Mouse (Mus musculus) thymus, postnatal 14 days (tissue): ENCODE measurements at regions not wholly inside any gene's neighbourhood (a gene's known extent, or its start where the extent isn't known, plus 50 kb on each side); places are given as distances from the start of the nearest gene placed in this dataset.

Source experiments
- DNase-seq: peaks from one replicate; pipeline ENCODE4 v3.0.0; 2021

DNA sequence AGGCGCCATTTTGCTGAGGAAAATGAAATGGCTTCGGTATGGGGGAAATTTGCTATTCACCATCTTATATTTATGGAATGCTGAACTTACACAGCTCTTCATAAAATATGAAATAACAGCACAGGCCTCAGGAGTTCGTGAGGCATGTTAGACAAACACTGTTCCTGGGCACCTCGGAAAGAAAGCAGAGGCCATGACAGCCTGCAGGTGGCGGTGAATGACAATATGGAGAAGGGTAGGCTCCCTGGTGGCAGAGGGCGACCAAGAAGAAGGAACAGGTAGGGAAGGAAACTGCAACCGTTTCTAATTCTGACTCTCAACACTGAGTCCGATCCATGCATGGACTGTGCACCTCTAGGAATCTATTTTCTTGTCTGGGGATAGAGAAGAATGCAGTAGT lies 553.6 kb upstream of the Tmpo start:
- no peak for DNase-seq

DNA sequence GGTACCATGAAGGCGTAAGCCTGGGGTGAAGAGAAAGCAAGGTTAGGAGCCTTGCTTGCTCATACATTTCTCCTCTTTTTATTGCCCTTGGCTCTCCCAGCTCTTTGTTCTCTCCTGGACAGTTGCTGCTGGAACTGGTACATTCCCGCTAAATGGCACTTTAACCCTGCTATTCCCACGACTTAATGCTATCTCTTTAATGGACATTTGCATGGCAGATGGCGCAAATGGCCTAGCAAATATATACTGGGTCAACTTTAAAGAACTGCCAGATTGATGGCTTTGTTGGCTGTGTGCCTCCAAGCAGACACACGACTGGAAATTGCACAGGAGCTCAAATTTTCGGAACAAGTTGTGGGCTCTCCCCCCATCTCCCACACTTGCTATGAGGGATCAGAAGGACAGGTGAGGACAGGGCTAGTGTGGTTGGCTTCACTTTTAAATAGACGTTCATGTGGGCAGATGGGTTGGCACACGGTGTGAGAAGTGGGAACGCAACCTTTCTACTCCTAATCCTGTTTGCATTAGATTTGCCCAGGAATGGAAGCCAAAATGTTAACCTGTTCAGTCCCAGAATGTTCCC lies 551.0 kb upstream of the Tmpo start:
- no peak for DNase-seq

DNA sequence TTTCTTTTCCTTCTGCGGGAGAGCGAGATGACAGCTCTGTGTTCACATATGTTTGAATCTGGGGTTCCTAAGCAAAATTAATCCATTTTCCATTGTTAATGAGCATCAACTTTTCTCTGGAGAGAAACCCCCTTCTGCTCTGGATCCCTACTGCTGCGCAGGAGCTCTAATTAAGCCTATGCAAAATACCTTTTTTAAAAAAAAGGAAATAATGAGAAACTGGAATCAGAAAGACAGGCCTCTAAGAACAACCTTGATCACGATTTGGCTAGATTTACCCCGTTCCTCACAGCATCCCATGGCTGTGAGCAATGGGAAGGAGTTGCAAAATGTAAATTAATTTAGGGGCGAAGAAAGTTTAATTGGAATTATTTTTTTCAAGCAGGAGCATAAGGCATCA lies 548.9 kb upstream of the Tmpo start:
- no peak for DNase-seq

DNA sequence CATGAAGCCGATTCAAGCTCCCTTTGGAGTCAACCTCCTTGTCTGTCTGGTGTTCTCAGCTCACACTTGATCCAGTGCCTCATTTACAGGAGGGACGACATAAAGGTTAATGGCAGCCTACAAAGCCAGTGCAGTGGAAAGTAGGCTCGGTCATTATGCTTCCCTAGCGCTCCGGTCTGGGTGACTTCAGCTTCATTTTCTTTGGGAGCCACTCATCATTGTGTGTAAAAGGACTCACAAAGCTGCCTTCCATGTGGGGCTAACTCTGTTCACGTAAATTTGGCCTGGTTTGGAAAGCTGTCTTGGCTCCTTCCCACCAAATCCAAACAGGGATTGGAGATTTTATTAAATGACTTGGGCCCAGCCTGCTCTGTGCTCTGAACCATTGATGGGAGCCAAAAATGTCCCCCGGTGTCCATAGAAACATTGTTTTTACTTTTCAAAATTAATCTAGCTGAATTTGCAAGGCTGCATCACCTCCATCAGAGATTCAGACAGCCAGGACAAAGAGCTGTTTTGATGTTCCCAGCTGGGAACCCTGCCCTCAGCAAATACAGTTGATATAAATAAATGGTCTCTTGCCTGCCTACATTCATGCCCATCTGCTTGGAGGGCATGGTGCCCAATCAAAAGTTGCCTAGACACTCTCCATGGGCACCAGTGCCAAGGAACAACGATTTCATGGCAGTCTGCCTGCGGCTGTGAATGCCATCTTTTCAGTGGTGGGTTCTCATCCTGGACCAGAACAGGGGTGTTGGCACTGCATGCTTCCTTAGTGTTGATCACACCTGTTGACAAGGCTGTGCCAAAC lies 538.7 kb upstream of the Tmpo start:
- no peak for DNase-seq

DNA sequence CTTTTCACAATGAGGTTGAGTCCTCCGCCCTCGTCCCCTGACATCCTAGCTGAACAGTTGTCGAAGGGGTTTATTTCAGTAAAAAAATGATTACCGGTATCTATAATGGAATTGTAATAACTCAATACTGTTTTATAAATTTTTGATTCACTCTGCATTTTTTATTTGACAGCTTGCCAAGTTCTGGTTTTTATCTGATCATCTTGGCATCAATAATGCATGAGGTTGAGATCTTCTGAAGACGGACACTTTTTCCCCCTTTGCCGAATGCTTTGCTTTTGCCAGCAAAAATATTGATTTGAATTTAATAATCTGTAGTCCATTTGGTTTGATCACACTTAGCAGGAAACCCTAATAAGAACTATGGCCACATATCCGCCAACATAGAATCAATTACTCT lies 535.5 kb upstream of the Tmpo start:
- no peak for DNase-seq

DNA sequence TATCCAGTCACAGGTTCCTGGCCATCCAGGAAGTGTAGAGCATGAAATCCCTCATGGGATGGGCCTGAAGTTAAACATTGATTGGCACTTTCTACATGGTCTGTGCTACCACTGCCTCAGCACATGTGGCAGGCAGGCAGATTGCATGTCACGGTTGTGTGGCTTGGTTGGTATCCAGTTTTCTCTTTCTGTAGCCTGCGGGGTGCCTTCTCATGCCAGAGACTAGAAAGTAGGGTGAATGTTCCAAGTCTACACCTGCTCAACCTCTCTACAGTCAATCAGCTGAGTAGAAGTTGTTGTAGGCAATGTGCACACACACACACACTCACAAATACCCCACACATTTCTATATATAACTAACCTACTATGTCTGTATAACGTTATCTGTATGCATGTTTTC lies 533.5 kb upstream of the Tmpo start:
- no peak for DNase-seq

DNA sequence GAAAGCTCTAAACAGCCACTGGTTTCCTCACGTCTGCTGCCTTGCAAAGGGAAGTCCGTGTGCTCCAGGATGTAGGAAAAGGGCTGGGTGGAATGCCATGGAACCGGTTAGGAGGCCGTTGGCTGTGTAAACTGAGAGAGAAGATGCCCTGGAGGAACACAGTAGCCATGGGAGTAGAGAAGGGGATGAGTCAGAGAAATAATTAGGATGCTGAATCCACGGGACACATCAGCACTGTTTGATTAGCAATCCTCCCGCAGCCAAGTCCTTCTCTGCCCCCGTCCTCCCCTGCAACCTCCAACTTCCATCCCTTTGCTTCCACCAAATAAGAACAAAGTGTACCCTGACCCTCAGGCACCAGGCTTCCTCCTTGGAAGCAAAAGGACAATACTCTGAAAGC lies 532.4 kb upstream of the Tmpo start:
- no peak for DNase-seq

DNA sequence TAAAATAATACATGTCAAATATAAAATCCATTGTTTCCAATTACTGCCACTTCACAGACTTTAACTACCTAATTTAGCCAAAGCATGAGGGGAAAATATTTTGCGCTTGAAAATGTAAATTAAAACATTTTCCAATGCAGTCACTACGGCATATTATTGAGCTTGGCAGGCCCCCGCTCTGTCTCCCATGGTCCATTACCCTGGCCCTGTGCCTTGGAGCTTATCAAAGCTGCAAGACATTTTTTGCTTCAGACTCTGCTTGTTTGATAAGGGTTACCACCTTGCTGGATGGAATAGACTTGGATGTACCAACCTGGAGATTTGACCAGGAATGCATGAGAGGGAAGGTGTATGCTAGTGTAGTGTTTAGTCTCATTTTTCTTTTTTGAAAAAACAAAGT lies 525.7 kb upstream of the Tmpo start:
- DNase-seq: no peak

DNA sequence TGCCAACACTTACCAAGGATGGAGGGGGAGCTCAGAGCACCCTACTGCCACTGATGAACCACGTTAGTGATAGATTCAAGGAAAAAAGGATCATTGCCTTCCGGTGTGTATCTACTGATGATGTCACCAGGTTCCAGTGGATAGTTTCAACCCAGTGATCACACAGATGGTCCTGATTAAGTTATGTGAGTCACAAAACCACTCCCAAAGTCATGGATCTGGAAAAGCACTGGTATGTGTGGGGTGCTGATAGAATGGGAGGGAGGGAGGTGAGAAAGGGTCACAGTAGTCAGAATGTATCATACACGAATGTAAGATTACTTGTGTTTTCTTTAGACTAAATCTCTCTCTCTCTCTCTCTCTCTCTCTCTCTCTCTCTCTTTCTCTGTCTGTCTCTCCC lies 523.6 kb upstream of the Tmpo start:
- DNase-seq: no peak

DNA sequence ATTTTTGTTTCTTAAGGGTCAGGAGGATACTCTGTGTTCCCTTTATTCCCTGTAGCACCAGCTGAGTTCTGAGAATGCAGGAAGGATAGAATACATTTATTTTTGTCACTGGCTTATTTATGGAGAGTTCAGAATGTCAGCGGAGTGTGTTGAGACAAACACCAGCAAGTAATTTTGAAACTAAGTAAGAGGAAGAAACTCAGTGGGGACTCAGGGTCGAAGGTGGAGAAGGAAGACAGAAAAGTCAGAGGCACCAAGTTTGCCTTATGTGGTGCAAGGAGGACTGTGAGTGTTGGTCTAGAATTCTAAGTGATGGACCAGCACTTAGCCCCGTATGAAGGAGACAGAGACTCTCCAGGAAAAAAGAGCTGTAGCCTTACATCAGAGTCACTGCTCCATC lies 520.7 kb upstream of the Tmpo start:
- no peak for DNase-seq

DNA sequence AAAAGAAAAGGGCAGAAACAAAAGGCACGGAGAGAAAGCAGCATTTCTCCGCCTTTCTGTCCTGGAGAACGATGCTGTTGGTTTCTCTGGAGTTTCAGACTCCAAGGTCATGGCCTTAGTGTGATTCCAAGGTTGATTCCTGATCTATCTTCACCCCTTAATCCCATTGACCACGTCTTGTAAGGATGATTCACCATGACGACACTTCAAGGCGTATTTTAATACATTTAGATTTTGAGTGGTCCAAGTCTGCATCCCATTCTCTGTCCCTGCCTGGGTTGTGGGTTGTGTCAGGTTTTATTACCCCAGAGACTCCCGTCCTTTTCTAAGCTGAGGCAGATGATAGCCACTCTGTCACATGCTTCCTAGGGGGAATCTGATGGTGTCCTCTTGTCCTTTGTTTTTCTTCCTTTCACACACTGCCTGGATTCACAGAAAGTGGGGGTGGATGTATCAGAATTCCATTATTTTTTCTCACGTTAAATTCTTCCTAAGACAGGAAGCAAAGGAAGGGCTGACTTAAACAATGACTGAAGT lies 505.0 kb upstream of the Tmpo start:
- no peak for DNase-seq

DNA sequence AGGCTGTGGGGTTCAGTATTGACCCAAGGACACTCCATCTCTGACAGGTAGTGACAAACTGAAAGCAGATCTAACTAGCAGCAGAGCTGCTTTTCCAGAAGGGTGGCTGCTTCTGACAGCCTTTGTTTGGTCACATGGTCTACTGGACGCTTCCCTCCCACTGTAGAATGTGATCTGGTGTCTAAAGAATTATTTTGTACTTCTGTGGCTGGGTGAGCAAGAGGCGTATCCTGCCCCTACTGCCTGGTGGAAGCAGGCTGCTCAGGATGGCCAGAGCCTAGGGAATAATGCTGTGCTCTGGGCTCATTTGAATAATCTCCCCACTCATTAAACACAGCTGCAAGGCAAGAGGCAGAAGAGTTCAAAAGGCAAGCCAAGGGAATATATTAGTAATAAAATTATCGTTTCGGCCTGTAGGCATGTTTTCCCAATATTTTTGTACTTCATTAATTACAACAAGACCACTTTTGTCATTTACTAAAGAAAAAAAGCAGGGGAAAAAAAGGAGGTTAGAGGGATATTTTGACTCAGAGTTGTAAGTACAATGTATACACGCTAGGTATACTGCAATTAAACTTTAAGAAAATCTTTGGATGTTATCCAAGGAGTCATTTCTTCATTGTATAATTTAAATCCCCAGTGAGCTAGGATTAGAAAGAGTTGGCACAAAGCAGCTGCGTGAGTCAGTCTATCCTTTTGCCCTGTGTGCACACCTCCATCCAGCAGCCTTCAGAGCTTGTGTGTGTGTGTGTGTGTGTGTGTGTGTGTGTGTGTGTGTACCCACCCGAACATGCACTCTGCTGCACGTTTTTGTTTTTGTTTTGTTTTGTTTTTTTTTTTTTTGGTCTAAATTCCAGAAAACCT lies 504.3 kb upstream of the Tmpo start:
- no peak for DNase-seq

DNA sequence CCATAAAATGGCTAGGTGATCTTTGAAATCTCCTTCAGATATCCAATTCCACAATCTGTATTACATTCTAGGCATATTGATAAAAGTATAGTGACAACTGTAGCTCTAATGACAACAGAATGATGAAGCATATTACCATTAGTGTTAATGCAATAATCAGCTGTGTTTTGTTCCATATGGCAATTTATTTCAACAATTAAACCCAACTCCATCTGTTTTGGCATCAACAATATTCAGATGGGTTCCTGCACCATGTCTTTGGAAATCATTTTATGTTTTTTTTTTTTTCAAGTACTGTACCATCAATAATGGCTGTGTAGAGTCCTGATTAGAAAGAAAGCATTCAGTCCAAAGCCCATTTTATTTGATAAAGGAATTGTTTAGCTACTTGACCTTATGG lies 498.5 kb upstream of the Tmpo start:
- no peak for DNase-seq

DNA sequence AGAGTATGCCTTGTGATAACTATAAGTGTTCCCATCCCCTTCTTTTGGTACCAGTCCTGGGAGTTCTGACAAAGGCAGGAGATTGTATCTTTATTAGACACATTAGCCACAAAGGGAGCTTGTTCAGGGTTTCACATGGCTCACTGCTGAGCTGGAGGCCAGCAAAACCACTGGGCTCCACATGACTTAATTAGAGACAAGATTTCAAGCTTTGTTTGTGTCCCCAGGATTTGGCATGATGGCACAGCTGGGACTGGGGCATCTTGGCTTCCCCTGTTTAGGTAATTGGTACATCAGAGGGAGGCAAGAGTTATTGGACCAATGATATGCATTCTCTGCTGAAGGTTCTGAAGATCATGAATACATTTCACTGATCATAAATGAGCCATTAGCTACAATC lies 456.8 kb upstream of the Tmpo start:
- no peak for DNase-seq

DNA sequence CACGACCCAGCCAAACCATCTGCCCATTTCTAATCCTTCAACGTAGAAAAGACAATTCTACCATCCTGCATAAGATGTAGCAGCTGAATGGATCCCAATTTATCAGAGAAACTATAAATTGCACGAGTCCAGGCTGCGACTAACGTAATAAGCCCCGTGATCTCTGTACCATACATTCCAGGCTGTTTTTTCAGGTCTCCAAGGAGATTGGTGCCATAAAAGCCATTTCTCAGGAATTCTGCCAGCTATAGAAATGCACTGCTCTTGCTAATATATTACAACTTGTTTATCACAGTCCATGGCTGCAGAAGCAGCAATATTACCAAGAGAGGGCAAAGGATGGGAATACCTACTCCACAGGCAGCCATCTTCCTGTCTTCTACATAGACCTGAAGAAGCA lies 447.6 kb upstream of the Tmpo start:
- no peak for DNase-seq

DNA sequence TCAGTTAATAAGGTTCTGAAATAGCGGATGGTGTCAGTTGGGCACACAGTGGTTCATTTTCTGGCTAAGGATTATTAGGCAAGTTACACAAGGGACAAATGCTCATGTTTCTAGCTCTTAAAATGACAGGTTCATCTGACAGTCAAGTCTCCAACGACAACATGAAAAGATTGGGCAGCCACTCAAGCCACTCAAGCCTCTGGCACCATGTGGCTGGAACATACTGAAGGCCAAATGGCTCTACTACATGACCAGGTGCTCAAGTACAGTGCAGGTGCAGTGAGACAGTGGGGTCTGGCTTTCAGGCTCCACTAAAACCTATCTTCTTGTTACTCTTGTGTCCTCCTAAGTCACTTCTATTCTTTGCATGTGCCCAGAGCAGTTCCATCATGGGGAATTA lies 441.2 kb upstream of the Tmpo start:
- no peak for DNase-seq

DNA sequence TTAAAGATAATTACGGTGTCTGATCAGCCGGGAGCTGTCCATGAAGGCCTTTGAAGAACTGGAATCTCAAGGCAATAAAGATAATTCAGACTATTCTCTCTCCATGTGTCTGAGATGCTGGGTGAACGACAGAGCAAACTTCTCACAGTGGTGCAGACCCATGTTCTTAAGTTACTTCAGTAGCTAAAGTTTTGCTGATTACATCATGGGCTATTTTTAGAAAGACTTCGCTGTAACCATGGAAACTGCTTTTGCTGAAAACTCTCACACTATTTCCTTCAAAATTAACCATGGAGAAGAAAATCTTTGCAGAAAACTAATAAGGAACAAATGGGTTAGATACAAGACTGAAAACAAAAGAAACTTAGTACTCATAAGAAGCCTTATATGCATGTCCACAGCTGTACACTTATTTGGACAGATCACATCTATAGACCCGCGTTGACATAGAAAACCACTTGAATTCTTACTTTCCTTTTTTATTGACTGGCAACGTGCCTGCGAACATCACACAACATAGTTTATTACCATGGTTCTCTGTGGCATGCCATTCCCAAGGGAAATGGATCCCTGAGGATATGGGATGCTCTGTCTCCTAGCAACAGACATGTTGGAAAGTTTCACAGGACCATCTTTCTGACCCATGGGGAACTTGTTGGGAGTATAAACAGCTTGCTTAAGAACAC lies 432.8 kb upstream of the Tmpo start:
- DNase-seq: no peak

DNA sequence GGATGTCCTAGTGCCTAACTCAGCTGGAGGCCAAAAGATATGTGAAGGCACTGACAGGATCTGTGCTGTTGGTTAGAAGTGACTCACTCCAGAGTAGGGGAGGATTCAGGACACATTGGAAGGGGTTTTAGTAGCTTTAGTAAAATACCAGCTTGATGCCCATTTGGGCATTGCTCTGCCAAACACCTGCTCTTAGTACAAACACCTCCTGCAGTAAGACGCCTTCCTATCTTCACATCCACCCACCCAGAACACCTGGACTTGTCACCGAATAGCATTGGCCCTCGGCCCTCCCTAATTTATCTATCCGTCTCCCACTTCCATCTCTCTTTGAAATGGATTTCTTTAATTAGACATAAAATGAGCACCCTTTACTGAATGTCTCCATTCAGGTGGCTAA lies 430.9 kb upstream of the Tmpo start:
- DNase-seq: no peak

DNA sequence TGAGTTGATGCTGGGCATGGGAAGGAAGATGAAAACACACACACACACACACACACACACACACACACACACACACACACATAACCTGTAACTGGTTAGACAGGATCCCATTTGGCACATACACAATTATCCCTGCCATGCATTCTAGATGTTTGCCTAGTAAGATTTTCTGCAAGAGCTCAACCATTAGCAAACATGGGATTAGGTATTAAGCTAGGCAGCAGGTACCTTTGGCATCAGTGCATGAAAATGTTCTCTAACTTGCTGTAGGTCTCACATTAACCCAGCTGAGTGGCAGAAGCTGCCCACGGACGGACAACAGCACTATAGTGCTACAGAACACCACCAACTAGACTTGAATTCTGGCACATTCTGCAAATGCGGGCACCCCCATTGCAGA lies 413.8 kb upstream of the Tmpo start:
- no peak for DNase-seq

DNA sequence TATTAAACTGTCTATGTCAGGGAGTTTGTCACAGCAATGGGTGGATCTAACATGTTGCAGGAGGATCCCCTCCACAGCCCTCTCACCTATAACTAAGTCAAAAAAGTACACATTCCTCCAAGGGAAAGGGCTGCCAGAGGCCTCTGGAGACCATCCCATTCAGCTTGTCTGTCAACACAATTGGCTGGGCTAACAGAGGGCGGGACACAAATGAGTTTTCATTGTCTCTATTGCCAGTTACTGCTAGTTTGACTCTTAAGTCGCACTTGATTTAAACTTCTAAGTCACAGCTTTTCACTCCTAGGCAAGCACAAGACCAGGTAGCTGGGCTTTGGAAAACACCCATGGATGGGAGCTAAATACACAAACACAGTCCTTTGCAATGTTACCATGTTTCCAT lies 412.3 kb upstream of the Tmpo start:
- no peak for DNase-seq

DNA sequence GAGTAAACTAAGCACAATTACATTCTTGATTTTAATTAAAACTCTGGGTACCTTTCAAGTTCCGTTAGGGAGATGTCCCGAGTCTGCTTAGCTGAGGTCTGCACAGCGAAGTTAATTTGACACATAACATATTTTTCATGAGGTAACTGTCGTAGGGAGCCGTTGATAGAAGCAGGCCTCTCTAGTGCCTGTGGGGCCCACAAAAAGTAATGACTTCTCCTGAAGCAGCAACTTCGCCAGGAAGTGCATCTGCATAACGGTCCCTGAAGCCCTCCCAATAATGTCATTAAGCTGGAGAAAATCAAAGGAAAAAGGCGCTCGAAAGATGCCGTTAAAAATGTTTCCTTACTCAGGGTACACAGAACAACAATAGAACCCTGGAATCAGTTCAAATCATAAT lies 410.7 kb upstream of the Tmpo start:
- no peak for DNase-seq

DNA sequence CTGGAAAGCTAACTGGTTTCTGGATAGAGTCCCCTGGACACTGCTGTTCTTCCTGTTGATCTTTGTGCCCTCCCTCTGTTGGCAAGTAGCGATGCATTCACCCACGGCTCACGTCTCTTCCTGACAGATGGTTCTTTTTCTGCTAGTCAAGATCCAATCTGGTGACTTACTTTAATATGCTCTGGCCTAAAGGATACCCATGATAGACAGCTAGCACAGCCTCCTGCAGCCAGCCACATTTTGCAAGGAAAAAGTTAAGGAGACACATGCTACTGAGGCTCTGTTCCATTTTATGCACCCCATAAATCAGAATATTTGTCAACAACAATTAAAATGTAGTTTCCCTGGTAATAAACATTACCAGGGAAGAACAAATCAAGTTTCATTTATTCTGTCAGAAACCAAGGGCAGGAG lies 410.3 kb upstream of the Tmpo start:
- DNase-seq: no peak

DNA sequence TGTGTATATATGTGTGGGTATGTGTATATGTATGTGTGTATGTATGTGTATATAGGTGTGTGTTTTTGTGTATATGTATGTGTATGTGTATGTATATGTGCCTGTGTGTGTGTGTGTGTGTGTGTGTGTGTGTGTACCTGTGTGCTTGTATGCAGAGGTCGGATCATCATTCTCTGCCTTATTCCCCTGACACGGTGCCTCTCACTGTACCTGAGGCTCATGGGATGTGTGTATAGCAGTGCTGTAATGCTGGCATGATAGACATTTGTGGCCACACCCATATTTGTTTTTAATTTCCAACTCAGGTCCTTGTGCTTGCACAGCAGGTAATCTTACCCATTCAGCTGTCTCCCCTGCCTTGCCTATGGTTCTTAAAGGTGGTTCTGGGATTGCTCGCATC lies 402.1 kb upstream of the Tmpo start:
- DNase-seq: no peak
